Mouse (Mus musculus) testis, adult 2 months (tissue): Measurements from ENCODE around the gene Icam2.
"Not testable (repeated sequence)": the region's sequence is repeated elsewhere in the genome, so short reads cannot be mapped to it uniquely, and the experiment has no call there.

Experiments used
- CTCF ChIP-seq: fragments of 200-500 bp; IDR thresholded peaks from 2 replicates; pipeline ENCODE4 v1.5.1; 2012; ENCODE audit warnings: low read depth, mild to moderate bottlenecking, inconsistent platforms, low read length, moderate library complexity; ENCODE audit not compliant: control insufficient read depth, insufficient read depth, insufficient replicate concordance
- POLR2A ChIP-seq: fragments of 200-500 bp; IDR thresholded peaks from 2 replicates; pipeline ENCODE4 v1.6.1; 2012; ENCODE audit warnings: low read depth, mild to moderate bottlenecking, inconsistent platforms, low read length, moderate library complexity; ENCODE audit not compliant: control insufficient read depth

GRCm38 (mm10) chr11:106339323-106339722 lies 48.6 kb downstream of the Icam2 start:
- not testable (repeated sequence) for TF ChIP-seq CTCF, POLR2A
